Mouse (Mus musculus) hindbrain, postnatal 0 days (tissue): ENCODE results near the gene Ppm1a. TPM values are rescaled to one million over a fixed set of nuclear protein-coding genes. Genes with fewer than 3 reads are reported as not detected.

Experiments used
- ATAC-seq: fragments of 200-750 bp; cut with Nextera tagmentation; 2 replicates; pipeline ENCODE4 v1.8.0; 2017; ENCODE audit warnings: mild to moderate bottlenecking, moderate TSS enrichment, moderate library complexity
- DNase-seq: peaks from one replicate; pipeline ENCODE4 v3.0.0-alpha.2; 2015; ENCODE audit warnings: low spot score
- H3K27ac ChIP-seq: fragments of 300-500 bp; sonication (generic); 2 replicates; pipeline ENCODE4 v1.5.1; 2014; ENCODE audit warnings: mild to moderate bottlenecking
- H3K27me3 ChIP-seq: fragments of 300-500 bp; sonication (generic); 2 replicates; pipeline ENCODE4 v1.6.1; 2014; ENCODE audit warnings: low read length, mixed read lengths; ENCODE audit not compliant: insufficient read depth
- H3K36me3 ChIP-seq: fragments of 300-500 bp; sonication (generic); 2 replicates; pipeline ENCODE4 v1.6.1; 2014; ENCODE audit warnings: low read length, mixed read lengths; ENCODE audit not compliant: insufficient read depth
- H3K4me1 ChIP-seq: fragments of 300-500 bp; sonication (generic); 2 replicates; pipeline ENCODE4 v1.6.1; 2014; ENCODE audit warnings: antibody characterized with exemption, low read length, mixed read lengths; ENCODE audit not compliant: insufficient read depth
- H3K4me2 ChIP-seq: fragments of 300-500 bp; sonication (generic); 2 replicates; pipeline ENCODE4 v1.6.1; 2014; ENCODE audit warnings: low read depth, mild to moderate bottlenecking, low read length, moderate library complexity, mixed read lengths
- H3K4me3 ChIP-seq: fragments of 300-500 bp; sonication (generic); 2 replicates; pipeline ENCODE4 v1.5.1; 2014; ENCODE audit warnings: low read length
- H3K9ac ChIP-seq: fragments of 300-500 bp; sonication (generic); replicated peaks from 2 replicates; pipeline ENCODE4 v1.6.1; 2014; ENCODE audit warnings: mild to moderate bottlenecking, low read length, moderate library complexity, mixed read lengths
- H3K9me3 ChIP-seq: fragments of 300-500 bp; sonication (generic); 2 replicates; pipeline ENCODE4 v1.6.1; 2016; ENCODE audit warnings: low read length, mixed read lengths
- CTCF ChIP-seq: IDR thresholded peaks from 2 replicates; pipeline ENCODE4 v1.5.1; 2016; ENCODE audit warnings: antibody characterized with exemption, control low read depth, low read depth
- WGBS: fragments of 180-500 bp; shearing (Covaris S2); extraction: QIAGEN DNeasy Blood & Tissue Kit; methylation state at CpG from one replicate; pipeline ENCODE4 v1.1.7; 2014; 5-methylcytosine and 5-hydroxymethylcytosine counted together
- polyA plus RNA-seq: library from polyadenylated mRNA; unstranded; fragments of >200 nt; fragmentation: Nextera tagmentation; extraction: Ambion mirVana; gene quantifications from 2 replicates; pipeline ENCODE4 v1.2.1, GENCODE M21; 2015
- total RNA-seq: library from RNA; depleted of rRNA; stranded (reverse); fragments of >200 nt; gene quantifications from 2 replicates; pipeline ENCODE4 v1.2.3, GENCODE M21; 2014

Ppm1a gene
- total and polyA plus RNA-seq, 2 experiments from 2014 or later, result 79.1 to 126 TPM

- no peaks in the 10 kb centered on the region for H3K9me3 ChIP-seq
- no peak overlapping the region for H3K4me3 ChIP-seq
- WGBS, result 81% methylated on average over 6 of the region's 6 CpGs
- H3K36me3 ChIP-seq, result no peaks in the 10 kb centered on the region
- H3K9ac ChIP-seq, result no peak overlapping the region
- H3K27me3 ChIP-seq, result no peaks in the 10 kb centered on the region
- DNase-seq (no peak), ATAC-seq (no peak)
- no peaks in the 10 kb centered on the region for H3K4me1 ChIP-seq
- no peak overlapping the region for H3K4me2 ChIP-seq
- TF ChIP-seq CTCF, result no peak
- no peak overlapping the region for H3K27ac ChIP-seq
These were observed 52.5 kb downstream of the Ppm1a start for GRCm38 (mm10) chr12:72809798-72810197.

GRCm38 (mm10) chr12:72811588-72811987 lies 54.3 kb downstream of the Ppm1a start:
- no peak for TF ChIP-seq CTCF
- H3K9ac ChIP-seq, result no peak overlapping the region
- H3K4me3 ChIP-seq, result no peak overlapping the region
- ATAC-seq (no peak), DNase-seq (no peak)
- H3K4me1 ChIP-seq, result no peaks in the 10 kb centered on the region
- H3K9me3 ChIP-seq, result peaks cover 5% of the 10 kb centered on the region; the same call in 1 of the 2 replicates
- no peak overlapping the region for H3K27ac ChIP-seq
- H3K27me3 ChIP-seq, result no peaks in the 10 kb centered on the region
- no peaks in the 10 kb centered on the region for H3K36me3 ChIP-seq
- 65% methylated on average over 3 of the region's 3 CpGs for WGBS
- H3K4me2 ChIP-seq, result no peak overlapping the region

GRCm38 (mm10) chr12:72820940-72821431 lies 63.7 kb downstream of the Ppm1a start:
- H3K4me3 ChIP-seq, result peak overlapping the region; percentile 41
- H3K4me1 ChIP-seq, result 0 out of 2 replicates have a peak, but pooled peaks cover 2% of the 10 kb centered on the region
- peak overlapping the region; percentile 72 for H3K4me2 ChIP-seq
- H3K9me3 ChIP-seq, result no peaks in the 10 kb centered on the region; the same call in 1 of the 2 replicates
- no peak; the same call in 1 of the 2 replicates for TF ChIP-seq CTCF
- DNase-seq (peak; percentile 65), ATAC-seq (peak; percentile 89)
- H3K27me3 ChIP-seq, result no peaks in the 10 kb centered on the region
- H3K27ac ChIP-seq, result peak overlapping the region; percentile 46; the same call in 1 of the 2 replicates
- no peaks in the 10 kb centered on the region for H3K36me3 ChIP-seq
- WGBS, result 1% methylated on average over 24 of the region's 24 CpGs
- peak overlapping the region; percentile 54 for H3K9ac ChIP-seq

GRCm38 (mm10) chr12:72821589-72821988 lies 64.3 kb downstream of the Ppm1a start:
- ATAC-seq (no peak), DNase-seq (no peak)
- Histone ChIP-seq H3K36me3 (no peaks in the 10 kb centered on the region), H3K9ac (peak overlapping the region; percentile 54; the same call in 1 of the 2 replicates), H3K27ac (0 out of 2 replicates have a peak overlapping the region, but pooled peaks have one; percentile 46), H3K4me2 (peak overlapping the region; percentile 72), H3K4me3 (peak overlapping the region; percentile 41), H3K27me3 (no peaks in the 10 kb centered on the region), H3K9me3 (no peaks in the 10 kb centered on the region), H3K4me1 (0 out of 2 replicates have a peak, but pooled peaks cover 2% of the 10 kb centered on the region)
- TF ChIP-seq CTCF, result no peak
- WGBS, result 36% methylated on average over 6 of the region's 6 CpGs

DNA sequence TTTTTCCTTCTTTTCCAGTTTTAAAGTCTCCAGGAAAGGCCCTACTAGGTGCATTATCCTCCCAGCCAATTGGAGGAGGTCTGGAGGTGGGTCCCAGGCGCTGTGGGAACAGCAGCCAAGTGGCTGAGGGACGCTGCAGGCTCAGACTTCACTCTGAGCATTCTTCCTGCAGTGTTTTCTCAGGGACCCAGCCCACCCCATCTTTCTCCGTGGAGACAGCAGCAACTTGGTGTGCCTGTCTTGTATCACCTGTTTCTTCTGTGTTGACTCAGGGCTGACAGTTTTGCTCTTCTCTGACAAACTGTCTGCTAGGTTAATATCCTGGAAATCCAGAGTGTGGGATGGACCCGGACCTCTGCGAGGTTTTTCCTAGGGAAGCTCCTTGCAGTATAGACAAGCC lies 68.4 kb downstream of the Ppm1a start:
- Histone ChIP-seq H3K4me1 (0 out of 2 replicates have a peak, but pooled peaks cover 2% of the 10 kb centered on the region), H3K9me3 (no peaks in the 10 kb centered on the region), H3K4me2 (no peak overlapping the region), H3K27ac (no peak overlapping the region), H3K27me3 (no peaks in the 10 kb centered on the region), H3K36me3 (no peaks in the 10 kb centered on the region), H3K4me3 (no peak overlapping the region), H3K9ac (no peak overlapping the region)
- ATAC-seq, result no peak
- no peak for DNase-seq
- 60% methylated on average over 5 of the region's 5 CpGs for WGBS
- no peak for TF ChIP-seq CTCF

- Histone ChIP-seq H3K4me2 (no peak overlapping the region), H3K9ac (no peak overlapping the region), H3K27ac (no peak overlapping the region), H3K36me3 (no peaks in the 10 kb centered on the region), H3K4me1 (peaks cover 6% of the 10 kb centered on the region), H3K9me3 (no peaks in the 10 kb centered on the region), H3K4me3 (no peak overlapping the region), H3K27me3 (no peaks in the 10 kb centered on the region)
- no peak for ATAC-seq
- DNase-seq, result no peak
- 81% methylated on average over 9 of the region's 9 CpGs for WGBS
- TF ChIP-seq CTCF, result no peak
These were observed 71.7 kb downstream of the Ppm1a start for GRCm38 (mm10) chr12:72828846-72829556.

DNA sequence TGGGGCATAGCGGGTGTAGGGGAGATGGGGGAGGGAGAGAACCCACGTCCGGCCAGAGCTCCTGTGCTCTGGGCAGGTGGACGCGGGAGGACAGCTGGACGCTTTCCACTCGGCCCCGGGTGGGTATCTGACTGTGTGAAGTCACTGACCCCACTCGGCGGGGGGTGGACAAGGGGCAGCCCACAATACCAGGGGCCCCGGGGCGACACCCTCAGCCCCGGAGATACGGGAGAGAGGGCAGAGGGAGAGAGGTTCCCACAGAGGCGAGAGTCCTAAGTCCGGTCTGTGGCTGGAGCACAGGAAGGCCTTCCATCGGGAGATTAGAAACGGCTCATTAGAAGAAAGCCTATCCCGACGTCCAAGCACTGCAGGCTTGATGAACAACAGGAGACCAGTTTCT lies 72.5 kb downstream of the Ppm1a start:
- no peaks in the 10 kb centered on the region for H3K9me3 ChIP-seq
- TF ChIP-seq CTCF, result no peak
- no peaks in the 10 kb centered on the region for H3K27me3 ChIP-seq
- no peak overlapping the region for H3K9ac ChIP-seq
- WGBS, result 54% methylated on average over 20 of the region's 20 CpGs
- H3K4me1 ChIP-seq, result peaks cover 6% of the 10 kb centered on the region
- no peak for ATAC-seq
- no peak overlapping the region for H3K27ac ChIP-seq
- H3K4me2 ChIP-seq, result no peak overlapping the region
- no peaks in the 10 kb centered on the region for H3K36me3 ChIP-seq
- no peak for DNase-seq
- H3K4me3 ChIP-seq, result no peak overlapping the region
